Mouse (Mus musculus) kidney, embryonic 16.5 days (tissue): ENCODE results near the gene Tefm. TPM values are rescaled to one million over a fixed set of nuclear protein-coding genes. Genes with fewer than 3 reads are reported as not detected.
A peak's percentile ranks its signal among the peaks of the same experiment; 100 is the strongest.

Experiments used
- ATAC-seq: fragments of 200-750 bp; cut with Nextera tagmentation; 2 replicates; pipeline ENCODE4 v1.8.0; 2017; ENCODE audit warnings: moderate TSS enrichment; ENCODE audit not compliant: low FRiP score, low TSS enrichment
- H3K27ac ChIP-seq: fragments of 300-500 bp; sonication (generic); 2 replicates; pipeline ENCODE4 v1.5.1; 2014; ENCODE audit warnings: low read length
- H3K27me3 ChIP-seq: fragments of 300-500 bp; sonication (generic); 2 replicates; pipeline ENCODE4 v1.6.1; 2014; ENCODE audit warnings: low read length, control low read depth, mixed read lengths; ENCODE audit not compliant: insufficient read depth
- H3K36me3 ChIP-seq: fragments of 300-500 bp; sonication (generic); 2 replicates; pipeline ENCODE4 v1.6.1; 2014; ENCODE audit warnings: low read length, control low read depth, mixed read lengths; ENCODE audit not compliant: insufficient read depth
- H3K4me1 ChIP-seq: fragments of 300-500 bp; sonication (generic); 2 replicates; pipeline ENCODE4 v1.6.1; 2014; ENCODE audit warnings: low read length, control low read depth, mixed read lengths; ENCODE audit not compliant: insufficient read depth
- H3K4me2 ChIP-seq: fragments of 300-500 bp; sonication (generic); replicated peaks from 2 replicates; pipeline ENCODE4 v1.6.1; 2014; ENCODE audit warnings: low read depth, low read length
- H3K4me3 ChIP-seq: fragments of 300-500 bp; sonication (generic); 2 replicates; pipeline ENCODE4 v1.5.1; 2014; ENCODE audit warnings: mild to moderate bottlenecking, low read length
- H3K9ac ChIP-seq: fragments of 300-500 bp; sonication (generic); replicated peaks from 2 replicates; pipeline ENCODE4 v1.6.1; 2014; ENCODE audit warnings: low read length
- H3K9me3 ChIP-seq: fragments of 300-500 bp; sonication (generic); 2 replicates; pipeline ENCODE4 v1.6.1; 2016; ENCODE audit warnings: low read length, control low read depth
- WGBS: fragments of 180-500 bp; shearing (Covaris S2); extraction: QIAGEN DNeasy Blood & Tissue Kit; methylation state at CpG from one replicate; pipeline ENCODE4 v1.1.7; 2014; 5-methylcytosine and 5-hydroxymethylcytosine counted together
- polyA plus RNA-seq: library from polyadenylated mRNA; unstranded; fragments of >200 nt; fragmentation: Nextera tagmentation; extraction: Ambion mirVana; gene quantifications from 2 replicates; pipeline ENCODE4 v1.2.1, GENCODE M21; 2015

Gene Tefm
- polyA plus RNA-seq, 1 experiment from 2014 or later, result 35.0 TPM

DNA sequence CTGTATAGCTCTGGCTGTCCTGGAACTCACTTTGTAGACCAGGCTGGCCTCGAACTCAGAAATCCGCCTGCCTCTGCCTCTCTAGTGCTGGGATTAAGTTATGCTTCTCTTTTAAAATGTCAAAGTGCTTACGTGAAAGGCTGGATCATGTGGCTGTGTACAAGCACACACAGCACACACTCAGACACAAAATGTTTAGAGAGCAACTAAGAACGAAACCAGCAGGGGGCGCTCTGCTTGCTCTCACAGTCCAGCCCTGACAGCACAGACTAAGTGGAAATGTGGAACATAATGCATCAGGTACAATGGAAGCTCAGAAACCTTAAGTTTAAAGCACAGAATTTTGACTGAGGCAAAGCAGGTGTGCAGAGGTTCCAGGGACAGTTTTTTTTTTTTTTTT, 55.1 kb downstream of the Tefm start:
- Histone ChIP-seq H3K4me1 (peaks cover 8% of the 10 kb centered on the region; the same call in 1 of the 2 replicates), H3K27me3 (no peaks in the 10 kb centered on the region), H3K4me3 (no peak overlapping the region), H3K36me3 (no peaks in the 10 kb centered on the region), H3K9ac (no peak overlapping the region), H3K4me2 (no peak overlapping the region), H3K9me3 (no peaks in the 10 kb centered on the region), H3K27ac (no peak overlapping the region)
- WGBS, result 15% methylated on average over 5 of the region's 5 CpGs
- peak; percentile 78 for ATAC-seq

Other genes starting within 250 kb of the Tefm start
- 48.7 and 49.7 TPM in 2 replicates for gene Utp6, start 179.8 kb downstream of the Tefm start, polyA plus RNA-seq
- 13.7 and 17.9 TPM in 2 replicates for gene Suz12, start 149.1 kb downstream of the Tefm start, polyA plus RNA-seq
- gene Crlf3, start 61.2 kb downstream of the Tefm start, polyA plus RNA-seq, result 39.0 and 39.5 TPM in 2 replicates
- 8.3 and 10.5 TPM in 2 replicates for gene Atad5, start 52.8 kb downstream of the Tefm start, polyA plus RNA-seq
- 3.1 and 3.6 TPM in 2 replicates for gene Adap2, start 11.9 kb upstream of the Tefm start, polyA plus RNA-seq
- 12.9 and 14.0 TPM in 2 replicates for gene Rnf135, start 41.7 kb upstream of the Tefm start, polyA plus RNA-seq
- 57.6 and 60.4 TPM in 2 replicates for gene Rhot1, start 66.8 kb upstream of the Tefm start, polyA plus RNA-seq
- gene Rhbdl3, start 158.7 kb upstream of the Tefm start, polyA plus RNA-seq, result 2.4 TPM in 2 replicates
- gene 5730455P16Rik, start 235.9 kb upstream of the Tefm start, polyA plus RNA-seq, result 15.4 and 19.7 TPM in 2 replicates
- 234 and 255 TPM in 2 replicates for gene Zfp207, start 241.1 kb upstream of the Tefm start, polyA plus RNA-seq